Mouse (Mus musculus): ENCODE data around the gene Tgfbr3l.
"Not testable (repeated sequence)": the region's sequence is repeated elsewhere in the genome, so short reads cannot be mapped to it uniquely, and the experiment has no call there.

Tgfbr3l gene

GRCm38 (mm10) chr8:4237814-4238433 lies 10.1 kb upstream of the Tgfbr3l start:
- DNase-seq (ENCODE audit: low read depth), result peak; percentile 85

DNA sequence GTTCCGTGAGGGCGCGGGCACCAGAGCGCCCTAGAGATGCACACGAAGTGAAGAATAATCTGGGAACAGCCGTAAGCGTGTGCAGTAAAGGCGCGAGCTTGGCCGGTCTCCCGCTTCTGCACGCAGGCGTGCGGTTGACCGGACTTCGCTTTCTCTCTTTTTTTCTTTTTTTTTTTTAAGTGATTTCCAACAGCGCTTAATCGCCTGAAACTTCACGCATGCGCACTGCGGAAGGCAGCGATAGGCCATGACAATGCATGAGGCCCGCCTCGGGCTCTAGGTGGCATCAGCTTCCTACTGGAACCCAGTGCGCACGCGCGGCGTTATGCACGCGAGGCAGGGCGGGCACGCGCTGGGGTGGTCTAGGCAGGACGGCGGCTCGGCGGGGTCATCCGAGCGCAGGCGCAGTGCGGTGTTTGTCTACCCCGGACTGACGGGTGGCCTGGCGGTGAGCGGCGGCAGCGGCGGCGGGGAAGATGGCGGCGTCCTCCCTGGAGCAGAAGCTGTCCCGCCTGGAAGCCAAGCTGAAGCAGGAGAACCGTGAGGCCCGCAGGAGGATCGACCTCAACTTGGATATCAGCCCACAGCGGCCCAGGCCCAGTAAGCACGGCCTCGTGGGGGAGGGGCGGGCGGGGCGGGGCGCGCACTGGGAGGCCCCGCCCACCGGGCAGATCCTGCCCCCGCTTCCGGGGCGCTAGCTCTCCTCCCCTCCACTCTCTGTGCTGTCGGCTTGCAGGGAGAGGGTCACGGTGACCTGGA lies 9.4 kb upstream of the Tgfbr3l start, which contains the start of the genes Map2k7 and Gm49320:
Map2k7 (plus strand) TSS at position 307 of the 759 bp plus-strand sequence.
Gm49320 (plus strand) TSS at position 432 of the 759 bp plus-strand sequence.
- peak; percentile 99 for DNase-seq (ENCODE audit: low read depth)

- peak; percentile 49 for DNase-seq (ENCODE audit: low read depth)
Measured at GRCm38 (mm10) chr8:4239193-4239890, 8.7 kb upstream of the Tgfbr3l start.

GRCm38 (mm10) chr8:4245061-4245460 lies 3.0 kb upstream of the Tgfbr3l start:
- DNase-seq (ENCODE audit: low read depth), result no peak

DNA sequence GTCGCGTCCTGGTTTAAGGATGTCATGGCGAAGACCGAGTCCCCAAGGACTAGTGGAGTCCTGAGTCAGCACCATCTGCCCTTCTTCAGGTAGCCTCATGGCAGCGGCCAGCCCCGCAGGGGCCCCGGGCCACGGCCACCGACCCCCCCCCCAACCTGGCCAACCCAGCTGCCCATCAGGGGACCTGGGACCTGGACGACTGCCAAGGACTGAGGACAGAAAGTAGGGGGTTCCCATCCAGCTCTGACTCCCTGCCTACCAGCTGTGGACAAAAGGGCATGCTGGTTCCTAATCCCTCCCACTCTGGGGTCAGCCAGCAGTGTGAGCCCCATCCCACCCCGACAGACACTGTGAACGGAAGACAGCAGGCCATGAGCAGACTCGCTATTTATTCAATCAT lies 2.3 kb upstream of the Tgfbr3l start:
- DNase-seq (ENCODE audit: low read depth), result no peak

GRCm38 (mm10) chr8:4247241-4247640 lies 773 bp upstream of the Tgfbr3l start:
- no peak for DNase-seq (ENCODE audit: low read depth)

- no peak for DNase-seq (ENCODE audit: low read depth)
Measured at GRCm38 (mm10) chr8:4249213-4249612, 1.2 kb downstream of the Tgfbr3l start.

DNA sequence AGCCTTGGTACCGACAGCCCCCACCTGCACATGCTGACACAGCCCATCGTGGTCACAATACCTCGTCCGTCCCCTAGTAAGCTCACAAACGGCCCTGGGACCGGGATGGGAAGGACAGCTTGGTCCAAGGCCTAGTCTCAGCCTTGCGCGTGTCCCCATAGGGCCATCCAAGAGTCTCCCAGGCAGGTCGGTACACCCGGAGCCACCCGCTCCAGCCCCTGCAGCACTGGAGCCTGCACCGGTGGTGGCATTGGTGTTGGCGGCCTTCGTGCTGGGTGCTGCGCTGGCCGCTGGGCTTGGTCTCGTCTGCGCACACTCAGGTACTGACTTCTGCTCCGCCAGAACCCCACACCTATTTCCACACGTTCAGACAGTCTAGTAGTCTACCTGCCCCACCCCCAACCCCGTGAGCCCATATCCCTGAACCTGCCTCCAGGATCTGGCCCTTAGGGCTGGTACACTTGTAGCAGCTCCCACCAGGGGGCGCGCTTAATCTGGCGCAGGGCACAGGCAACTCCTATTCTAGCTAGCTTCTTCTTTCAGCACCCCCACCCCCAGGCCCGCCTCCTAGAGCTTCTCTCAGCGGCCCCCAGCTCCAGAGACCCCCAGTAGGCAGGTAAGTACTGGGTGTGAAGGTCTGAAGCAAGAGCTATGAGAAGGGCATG lies 2.4 kb downstream of the Tgfbr3l start:
- DNase-seq (ENCODE audit: low read depth), result peak; percentile 79

DNA sequence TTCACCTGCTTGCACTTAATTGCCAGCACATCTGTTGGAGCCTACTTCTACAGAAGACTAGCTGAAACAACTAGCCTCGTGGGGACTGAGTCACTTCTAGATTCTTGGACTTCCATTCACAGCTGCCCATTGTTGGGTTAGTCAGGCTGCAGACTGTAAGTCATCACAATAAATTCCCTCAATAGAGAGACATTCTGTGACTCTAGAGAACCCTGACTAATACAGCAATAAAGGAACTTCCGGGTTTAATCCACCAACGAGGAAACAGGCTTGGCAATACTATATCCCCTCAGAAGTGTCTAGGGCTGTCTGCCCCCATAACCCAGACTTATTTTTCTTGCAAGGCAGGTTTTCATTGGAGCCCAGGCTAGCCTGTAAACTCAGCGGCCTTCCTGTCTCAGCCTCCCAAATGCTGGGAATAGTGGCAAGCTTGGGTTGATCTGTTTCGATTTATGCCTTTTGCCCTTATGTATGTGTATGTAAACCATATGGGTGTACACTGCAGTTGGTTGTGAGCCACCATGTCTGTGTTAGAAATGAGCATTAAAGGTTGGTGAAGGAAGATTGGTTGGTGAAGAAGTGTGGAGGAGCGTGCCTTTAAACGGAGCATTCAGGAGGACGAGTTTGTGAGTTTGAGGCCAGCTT lies 4.2 kb downstream of the Tgfbr3l start:
- peak; percentile 40 for DNase-seq (ENCODE audit: low read depth)

- peak; percentile 94 for DNase-seq (ENCODE audit: low read depth)
Measured at GRCm38 (mm10) chr8:4252934-4253841, 5.2 kb downstream of the Tgfbr3l start, which contains the start of gene Snapc2. Gene Snapc2, plus strand, starts transcription at chr8:4253080.

DNA sequence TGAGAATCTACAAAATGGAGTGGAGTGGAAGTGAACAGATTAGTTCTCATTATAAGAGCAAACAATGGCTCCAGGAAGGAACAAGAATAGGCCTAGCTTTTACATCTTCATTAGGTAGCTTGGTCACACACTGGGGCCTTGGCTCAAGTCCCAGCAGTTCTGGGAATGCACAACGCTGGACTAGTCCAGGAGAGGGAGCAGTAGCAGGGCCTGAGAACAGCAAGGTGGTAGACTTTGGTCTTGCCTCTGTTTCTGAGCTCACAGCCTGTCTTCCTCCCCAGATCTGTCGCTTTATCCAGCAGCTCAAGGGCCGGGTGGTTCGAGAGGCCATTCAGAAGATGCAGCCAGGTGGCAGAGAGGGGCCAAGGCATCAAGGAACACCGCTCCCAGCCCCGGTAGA lies 6.0 kb downstream of the Tgfbr3l start:
- peak; percentile 76 for DNase-seq (ENCODE audit: low read depth)

- not testable (repeated sequence) for DNase-seq (ENCODE audit: low read depth)
Measured at GRCm38 (mm10) chr8:4255471-4255870, 7.5 kb downstream of the Tgfbr3l start.

GRCm38 (mm10) chr8:4256911-4257310 lies 8.9 kb downstream of the Tgfbr3l start:
- no peak for DNase-seq (ENCODE audit: low read depth)

DNA sequence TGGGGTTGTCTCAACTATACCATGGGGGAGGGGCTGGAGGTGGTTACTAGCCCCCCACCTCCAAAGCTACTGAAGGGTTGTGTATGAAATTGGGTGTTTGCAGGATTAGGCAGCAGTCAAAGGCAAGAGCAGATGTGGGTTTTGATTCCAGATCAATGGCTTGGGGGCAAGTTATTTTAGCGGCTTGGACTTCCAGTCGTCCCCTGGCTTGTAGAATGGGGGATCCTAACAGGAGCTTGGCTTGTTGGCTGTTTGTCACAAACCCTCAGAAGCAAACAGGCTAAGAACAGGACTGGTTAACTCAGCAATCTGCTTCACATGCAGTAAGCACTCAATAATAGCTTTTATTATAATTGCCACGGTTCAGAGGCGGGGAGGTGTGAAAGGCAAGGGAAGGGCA lies 9.3 kb downstream of the Tgfbr3l start:
- no peak for DNase-seq (ENCODE audit: low read depth)

DNA sequence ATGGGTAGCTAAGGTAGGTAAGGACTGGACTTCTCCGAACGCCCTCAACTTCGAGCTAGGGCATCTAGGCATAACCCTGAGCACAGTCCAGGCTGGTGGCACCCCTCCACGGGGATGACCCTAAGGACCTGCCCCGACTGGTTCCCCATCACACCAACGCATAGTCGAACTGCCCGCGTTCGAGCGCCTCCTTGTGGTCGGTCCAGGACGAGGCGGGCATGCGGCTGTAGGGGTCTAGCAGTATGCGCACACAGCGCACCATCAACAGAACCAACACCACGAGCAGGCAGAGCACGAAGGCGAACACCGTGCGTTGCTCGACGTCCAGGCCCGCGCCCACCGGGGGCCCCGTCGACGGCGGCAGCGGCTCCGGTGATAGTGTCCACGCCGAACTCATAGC lies 10.2 kb downstream of the Tgfbr3l start:
- no peak for DNase-seq (ENCODE audit: low read depth)

DNA sequence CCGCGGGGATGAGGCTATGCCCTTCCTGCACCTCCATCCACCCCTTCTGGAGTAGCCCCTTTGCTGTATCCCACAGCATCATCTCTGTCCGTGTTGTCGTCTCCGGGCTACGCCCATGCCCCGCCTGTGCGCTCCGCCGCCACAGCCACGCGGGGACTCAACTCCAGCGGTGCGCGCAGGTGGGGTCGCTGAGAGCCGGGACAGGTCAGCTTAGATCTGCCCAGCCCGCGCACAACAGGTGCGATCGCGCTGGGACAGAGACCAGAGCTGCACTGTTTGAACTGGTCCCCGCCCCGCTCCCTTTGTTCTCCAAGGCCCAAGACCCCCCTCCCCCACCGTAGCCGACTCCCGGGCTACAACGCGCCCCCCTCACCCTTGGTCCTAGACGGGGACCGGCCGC lies 10.7 kb downstream of the Tgfbr3l start:
- no peak for DNase-seq (ENCODE audit: low read depth)

- DNase-seq (ENCODE audit: low read depth), result no peak
Measured at GRCm38 (mm10) chr8:4259125-4259804, 11.3 kb downstream of the Tgfbr3l start, which contains the start of gene Ctxn1. Gene Ctxn1, minus strand, starts transcription at chr8:4259274.

DNA sequence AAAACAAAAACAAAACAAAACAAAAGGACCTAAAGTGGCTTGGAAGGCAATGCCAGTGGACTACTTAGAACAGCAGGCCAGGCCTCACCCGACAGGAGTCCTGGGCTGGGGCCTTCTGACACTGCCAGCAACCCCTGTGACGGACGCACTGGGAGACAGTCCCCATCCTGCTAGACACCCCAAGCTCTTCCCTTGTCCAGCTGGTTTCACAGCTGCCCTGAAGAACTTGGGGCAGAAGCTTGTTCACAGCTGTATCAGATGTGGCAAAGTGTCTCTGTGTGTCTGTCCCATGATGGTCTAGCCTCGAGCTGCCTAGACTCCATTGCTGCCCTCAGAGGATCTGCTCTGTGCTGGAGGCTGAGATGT lies 11.8 kb downstream of the Tgfbr3l start:
- DNase-seq (ENCODE audit: low read depth), result no peak

- DNase-seq (ENCODE audit: low read depth), result no peak
Measured at GRCm38 (mm10) chr8:4263105-4263791, 15.2 kb downstream of the Tgfbr3l start.
